Mouse (Mus musculus) ES-Bruce4 (cell line): Measurements from ENCODE around the gene Mgst3.

Source experiments
- CTCF ChIP-seq: IDR thresholded peaks from one replicate; pipeline ENCODE4 v1.8.1; 2011; ENCODE audit warnings: low read depth, low read length
- EP300 ChIP-seq: IDR thresholded peaks from 2 replicates; pipeline ENCODE4 v1.6.1; 2011; ENCODE audit warnings: low read depth, low read length; ENCODE audit not compliant: insufficient read depth
- POLR2A ChIP-seq: IDR thresholded peaks from one replicate; pipeline ENCODE4 v1.8.1; 2011; ENCODE audit warnings: low read length; ENCODE audit not compliant: insufficient read depth

- no peak for TF ChIP-seq CTCF
- TF ChIP-seq POLR2A: no peak
- no peak for TF ChIP-seq EP300
These were observed 16.0 kb upstream of the Mgst3 start for GRCm38 (mm10) chr1:167409601-167410000.
